Mouse (Mus musculus) embryo, embryonic 10.5 days (tissue): Measurements from ENCODE around the gene Notch3.
A peak's percentile ranks its signal among the peaks of the same experiment; 100 is the strongest.
"Not testable (repeated sequence)": the region's sequence is repeated elsewhere in the genome, so short reads cannot be mapped to it uniquely, and the experiment has no call there.

ENCODE experiments used
- DNase-seq: peaks from one replicate; pipeline ENCODE4 v3.0.0-alpha.2; 2015; ENCODE audit warnings: low spot score

Notch3 gene

GRCm38 (mm10) chr17:32166687-32167086 is at the start of gene Notch3:
Gene Notch3 (minus strand): TSS chr17:32166852.
- DNase-seq: peak; percentile 90

GRCm38 (mm10) chr17:32215587-32215986 is 48.9 kb upstream of the Notch3 start:
- DNase-seq: not testable (repeated sequence)

- not testable (repeated sequence) for DNase-seq
These were observed 44.9 kb upstream of the Notch3 start for GRCm38 (mm10) chr17:32211554-32211953.

GRCm38 (mm10) chr17:32209752-32210151 is 43.1 kb upstream of the Notch3 start:
- peak; percentile 82 for DNase-seq

- DNase-seq: peak; percentile 24
These were observed 42.5 kb upstream of the Notch3 start for GRCm38 (mm10) chr17:32209144-32209543.

- DNase-seq: no peak
These were observed 41.1 kb upstream of the Notch3 start for GRCm38 (mm10) chr17:32207586-32208245.

GRCm38 (mm10) chr17:32205345-32205744 is 38.7 kb upstream of the Notch3 start:
- DNase-seq: no peak

GRCm38 (mm10) chr17:32202972-32203371 is 36.3 kb upstream of the Notch3 start:
- DNase-seq: no peak

- no peak for DNase-seq
These were observed 34.4 kb upstream of the Notch3 start for GRCm38 (mm10) chr17:32201086-32201485.

GRCm38 (mm10) chr17:32199796-32200195 is 33.1 kb upstream of the Notch3 start:
- DNase-seq: no peak

GRCm38 (mm10) chr17:32197156-32197555 is 30.5 kb upstream of the Notch3 start:
- no peak for DNase-seq

GRCm38 (mm10) chr17:32195725-32196124 is 29.1 kb upstream of the Notch3 start:
- DNase-seq: no peak

- DNase-seq: no peak
These were observed 26.4 kb upstream of the Notch3 start for GRCm38 (mm10) chr17:32193010-32193409.

- DNase-seq: no peak
These were observed 23.2 kb upstream of the Notch3 start for GRCm38 (mm10) chr17:32189850-32190249.

- peak; percentile 38 for DNase-seq
These were observed 22.4 kb upstream of the Notch3 start, which contains the start of gene Ephx3 for GRCm38 (mm10) chr17:32188863-32189636. Gene Ephx3 (minus strand): TSS chr17:32189549.

GRCm38 (mm10) chr17:32183017-32183416 is 16.4 kb upstream of the Notch3 start:
- DNase-seq: no peak

GRCm38 (mm10) chr17:32179621-32180491 is 13.2 kb upstream of the Notch3 start:
- peak; percentile 50 for DNase-seq

- DNase-seq: no peak
These were observed 10.3 kb upstream of the Notch3 start for GRCm38 (mm10) chr17:32176919-32177318.

GRCm38 (mm10) chr17:32173166-32173565 is 6.5 kb upstream of the Notch3 start:
- no peak for DNase-seq

- no peak for DNase-seq
These were observed 5.8 kb upstream of the Notch3 start for GRCm38 (mm10) chr17:32172485-32172884.

- no peak for DNase-seq
These were observed 3.0 kb upstream of the Notch3 start for GRCm38 (mm10) chr17:32169518-32170225.
